In the genomic region with DNA sequence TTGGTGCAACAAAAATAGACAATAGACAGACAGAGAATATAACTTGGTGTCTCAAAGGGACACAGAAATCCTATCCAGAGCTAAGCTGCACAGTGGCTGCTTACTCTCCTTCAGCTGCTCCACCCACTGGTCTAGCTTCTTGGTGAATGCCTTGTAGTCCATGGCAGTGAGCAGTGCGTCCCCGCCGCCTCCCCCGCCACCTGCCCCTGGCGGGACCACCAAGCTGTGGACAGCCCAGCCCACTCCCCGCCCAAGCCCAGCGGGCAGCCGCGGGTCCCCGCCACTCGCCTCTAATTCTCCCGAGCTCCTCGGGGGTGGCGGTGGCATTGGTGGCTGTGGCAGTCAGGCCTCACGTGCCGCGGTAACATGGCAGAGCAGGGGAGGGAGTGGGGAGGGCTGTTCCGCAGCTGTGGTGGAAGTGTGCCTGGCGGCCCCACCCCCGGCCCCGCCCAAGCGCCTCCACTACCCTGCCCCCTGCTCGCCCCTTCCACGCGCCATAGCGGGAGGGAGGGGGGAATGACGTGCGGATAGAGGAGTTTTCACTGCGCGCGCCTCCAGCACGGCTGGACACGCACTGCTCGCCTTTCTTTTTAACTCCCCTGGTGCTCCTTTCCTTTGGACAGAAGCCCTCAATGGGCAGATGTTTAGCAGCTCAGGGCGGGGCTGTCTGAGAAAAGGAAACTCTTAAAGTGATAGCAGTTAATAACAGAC, we compare ENCODE assay signal across 11 mouse cellular contexts. TPM values are rescaled to one million over a fixed set of nuclear protein-coding genes. Genes with fewer than 3 reads are reported as not detected.
A peak's percentile ranks its signal among the peaks of the same experiment; 100 is the strongest.
DNase-seq lines count a peak whose midpoint lies in the region; ATAC-seq and TF ChIP-seq lines count a peak whose summit lies in the region.
"Had no signal": no experiment of that assay in that cellular context is flagged by ENCODE, and none has a peak within 500 bp of the region (broad histone marks: within the 10 kb centered on the region; RNA-seq: fewer than 3 reads in every experiment).

No protein-coding gene starts in this region.

- H3K36me3 ChIP-seq in liver, adult 2 months (ENCODE audit: control insufficient read depth, insufficient read depth, low read length): no peaks in the 10 kb centered on the region
- H3K36me3 ChIP-seq in liver, postnatal 0 days (replicated peaks; ENCODE audit: insufficient read depth, low read length): no peaks in the 10 kb centered on the region
- no peaks in the 10 kb centered on the region for H3K36me3 ChIP-seq in forebrain, embryonic 13.5 days (ENCODE audit: poor library complexity, severe bottlenecking)
- no peaks in the 10 kb centered on the region for H3K36me3 ChIP-seq in stomach, embryonic 15.5 days

- peak; percentile 65 for DNase-seq in liver, adult 2 months (ENCODE audit: extremely low read depth, low read depth, low spot score)
- no peak for DNase-seq in liver, postnatal 0 days
- DNase-seq in kidney, postnatal 36 days: peak; percentile 11 to 15
- no peak for DNase-seq in lung, adult 2 months
- no peak for DNase-seq in adipocyte (ENCODE audit: low spot score)

- H3K4me2 ChIP-seq in liver, postnatal 0 days (ENCODE audit: low read depth, low read length): no peak overlapping the region
- H3K4me2 ChIP-seq in forebrain, embryonic 13.5 days: peak overlapping the region; percentile 29
- no peak overlapping the region for H3K4me2 ChIP-seq in stomach, embryonic 15.5 days

- H3K4me3 ChIP-seq in liver, adult 2 months (ENCODE audit: insufficient read depth, low read depth, low read length): peak overlapping the region; percentile 59; the same call in 1 of the 2 replicates
- H3K4me3 ChIP-seq in liver, postnatal 0 days (ENCODE audit: low read depth, low read length): no peak overlapping the region
- peak overlapping the region; percentile 25 for H3K4me3 ChIP-seq in forebrain, embryonic 13.5 days
- H3K4me3 ChIP-seq in stomach, embryonic 15.5 days (replicated peaks): 0 out of 2 replicates have a peak overlapping the region, but pooled peaks have one; percentile 16
- no peak overlapping the region for H3K4me3 ChIP-seq in lung, adult 2 months (replicated peaks; ENCODE audit: extremely low read depth, low read depth, low read length)
- H3K4me3 ChIP-seq: left cerebral cortex, adult 2 months had no signal

- H3K27ac ChIP-seq in liver, adult 2 months (replicated peaks; ENCODE audit: insufficient read depth, low read depth, low read length): no peak overlapping the region
- H3K27ac ChIP-seq in liver, postnatal 0 days (ENCODE audit: low read depth): no peak overlapping the region
- H3K27ac ChIP-seq in forebrain, embryonic 13.5 days: peak overlapping the region; percentile 19; the same call in 1 of the 2 replicates
- no peak overlapping the region for H3K27ac ChIP-seq in stomach, embryonic 15.5 days
- H3K27ac ChIP-seq: left cerebral cortex, adult 2 months had no signal

- H3K79me2 ChIP-seq in liver, adult 2 months (ENCODE audit: control insufficient read depth, insufficient read depth, low read length): no peaks in the 10 kb centered on the region

- no peaks in the 10 kb centered on the region for H3K27me3 ChIP-seq in liver, adult 2 months (ENCODE audit: control insufficient read depth, insufficient read depth, low read length)
- no peaks in the 10 kb centered on the region for H3K27me3 ChIP-seq in liver, postnatal 0 days (ENCODE audit: insufficient read depth, low read length)
- H3K27me3 ChIP-seq in forebrain, embryonic 13.5 days: no peaks in the 10 kb centered on the region
- H3K27me3 ChIP-seq in stomach, embryonic 15.5 days (replicated peaks): no peaks in the 10 kb centered on the region

- 35% methylated on average over 35 of the region's 35 CpGs for WGBS in liver, adult 2 months
- WGBS in liver, postnatal 0 days (ENCODE audit: insufficient replicate concordance): 40% methylated on average over 30 of the region's 35 CpGs
- WGBS in forebrain, embryonic 13.5 days: 30% methylated on average over 24 of the region's 35 CpGs
- 21% methylated on average over 30 of the region's 35 CpGs for WGBS in stomach, embryonic 15.5 days
- WGBS in lung, adult 2 months: 41% methylated on average over 35 of the region's 35 CpGs

- no peak for TF ChIP-seq EP300 in liver, postnatal 0 days (IDR thresholded peaks at IDR 0.05; ENCODE audit: low read depth)

- no peaks in the 10 kb centered on the region for H3K4me1 ChIP-seq in liver, adult 2 months (ENCODE audit: control insufficient read depth, insufficient read depth, low read length)
- no peaks in the 10 kb centered on the region for H3K4me1 ChIP-seq in liver, postnatal 0 days (ENCODE audit: insufficient read depth)
- no peaks in the 10 kb centered on the region for H3K4me1 ChIP-seq in forebrain, embryonic 13.5 days
- no peaks in the 10 kb centered on the region for H3K4me1 ChIP-seq in stomach, embryonic 15.5 days
- no peaks in the 10 kb centered on the region for H3K4me1 ChIP-seq in lung, adult 2 months (ENCODE audit: control insufficient read depth, insufficient read depth, low read length)

- no peak overlapping the region for H3K9ac ChIP-seq in liver, adult 2 months (ENCODE audit: low read depth, low read length)
- H3K9ac ChIP-seq in liver, postnatal 0 days (replicated peaks): no peak overlapping the region
- H3K9ac ChIP-seq in forebrain, embryonic 13.5 days: no peak overlapping the region
- no peak overlapping the region for H3K9ac ChIP-seq in stomach, embryonic 15.5 days

- no peak for TF ChIP-seq POLR2A in liver, adult 2 months (IDR thresholded peaks at IDR 0.05; ENCODE audit: extremely low read depth, insufficient read depth, low read length)
- no peak for TF ChIP-seq POLR2A in lung, adult 2 months (IDR thresholded peaks at IDR 0.05; ENCODE audit: borderline replicate concordance, extremely low read depth, low read depth, low read length)

- no peak for TF ChIP-seq CTCF in liver, adult 2 months (IDR thresholded peaks at IDR 0.05; ENCODE audit: low read depth, low read length)
- no peak for TF ChIP-seq CTCF in liver, postnatal 0 days (IDR thresholded peaks at IDR 0.05; ENCODE audit: low read depth)
- no peak for TF ChIP-seq CTCF in lung, adult 2 months (IDR thresholded peaks at IDR 0.05; ENCODE audit: insufficient read depth, low read length)

- H3K9me3 ChIP-seq in liver, postnatal 0 days (ENCODE audit: low read length): peaks cover 6% of the 10 kb centered on the region; the same call in 1 of the 2 replicates
- peaks cover 17% of the 10 kb centered on the region for H3K9me3 ChIP-seq in forebrain, embryonic 13.5 days (replicated peaks)
- no peaks in the 10 kb centered on the region for H3K9me3 ChIP-seq in stomach, embryonic 15.5 days

- no peak for ATAC-seq in liver, postnatal 0 days
- peak; percentile 75 for ATAC-seq in forebrain, embryonic 13.5 days
- peak; percentile 22; the same call in 1 of the 2 replicates for ATAC-seq in stomach, embryonic 15.5 days (ENCODE audit: insufficient read depth, low FRiP score, low read depth)
- ATAC-seq in erythroid progenitor cell, adult 5-6 weeks (replicated peaks; ENCODE audit: low FRiP score, poor library complexity, severe bottlenecking): no peak

RNA-seq across cellular contexts. Expression of gene Psg28, which starts 29.2 kb away (rescaled TPM):
- not detected in 2 replicates for total RNA-seq in liver, adult 2 months (2014; rRNA removed)
- polyA plus RNA-seq in liver, adult 2 months (2012; rRNA removed): not detected in 2 replicates
- polyA plus RNA-seq in liver, postnatal 0 days (2015; fragmentation: Nextera tagmentation; extraction: Ambion mirVana): not detected in 2 replicates
- polyA plus RNA-seq in forebrain, embryonic 13.5 days (2015; fragmentation: Nextera tagmentation; extraction: Ambion mirVana): not detected in 2 replicates
- polyA plus RNA-seq in stomach, embryonic 15.5 days (2015; fragmentation: Nextera tagmentation; extraction: Ambion mirVana): not detected in 2 replicates
- total RNA-seq in erythroid progenitor cell, adult 5-6 weeks (2015; ENCODE audit: low replicate concordance): not detected in 2 replicates
- total RNA-seq in erythroid progenitor cell, adult 5-6 weeks (2017; ENCODE audit: low replicate concordance): not detected in 2 replicates
- polyA plus RNA-seq in lung, adult 2 months (2012; rRNA removed): not detected in 2 replicates
- total RNA-seq: gastrocnemius, adult 8-10 months; left cerebral cortex, adult 2 months had no signal
- polyA plus RNA-seq: testis, adult 2 months had no signal

RNA-seq across cellular contexts. Expression of gene Psg18, which starts 47.9 kb away (rescaled TPM):
- not detected in 2 replicates for total RNA-seq in liver, adult 2 months (2014; rRNA removed)
- not detected in 2 replicates for polyA plus RNA-seq in liver, adult 2 months (2012; rRNA removed)
- not detected in 2 replicates for polyA plus RNA-seq in liver, postnatal 0 days (2015; fragmentation: Nextera tagmentation; extraction: Ambion mirVana)
- polyA plus RNA-seq in forebrain, embryonic 13.5 days (2015; fragmentation: Nextera tagmentation; extraction: Ambion mirVana): not detected in 2 replicates
- polyA plus RNA-seq in stomach, embryonic 15.5 days (2015; fragmentation: Nextera tagmentation; extraction: Ambion mirVana): not detected in 2 replicates
- not detected in 2 replicates for total RNA-seq in erythroid progenitor cell, adult 5-6 weeks (2015; ENCODE audit: low replicate concordance)
- total RNA-seq in erythroid progenitor cell, adult 5-6 weeks (2017; ENCODE audit: low replicate concordance): not detected in 2 replicates
- polyA plus RNA-seq in lung, adult 2 months (2012; rRNA removed): not detected in 2 replicates
- total RNA-seq: gastrocnemius, adult 8-10 months; left cerebral cortex, adult 2 months had no signal
- polyA plus RNA-seq: testis, adult 2 months had no signal

Comparison
In these comparisons a context has a peak if more than half of its experiments do, and no peak if none do; other contexts are left out.
1. DNase-seq: peak in liver, adult 2 months (single experiment) and kidney, postnatal 36 days (2 of 2); none in liver, postnatal 0 days (single experiment), lung, adult 2 months (single experiment) and adipocyte (single experiment).
2. H3K4me3 ChIP-seq: peak in liver, adult 2 months (single experiment), forebrain, embryonic 13.5 days (single experiment) and stomach, embryonic 15.5 days (single experiment); none in liver, postnatal 0 days (single experiment) and lung, adult 2 months (single experiment).
3. ATAC-seq: peak in forebrain, embryonic 13.5 days (single experiment) and stomach, embryonic 15.5 days (single experiment); none in liver, postnatal 0 days (single experiment) and erythroid progenitor cell, adult 5-6 weeks (single experiment).